Mouse (Mus musculus) lung, embryonic 14.5 days (tissue): ENCODE measurements around the gene Clip4. TPM values are rescaled to one million over a fixed set of nuclear protein-coding genes. Genes with fewer than 3 reads are reported as not detected.

Experiments used
- ATAC-seq: fragments of 200-750 bp; cut with Nextera tagmentation; 2 replicates; pipeline ENCODE4 v1.8.0; 2017; ENCODE audit warnings: mild to moderate bottlenecking, moderate TSS enrichment, moderate library complexity; ENCODE audit not compliant: insufficient read depth
- DNase-seq: peaks from one replicate; pipeline ENCODE4 v3.0.0-alpha.2; 2015
- H3K27ac ChIP-seq: fragments of 300-500 bp; sonication (generic); 2 replicates; pipeline ENCODE4 v1.5.1; 2014; ENCODE audit warnings: low read depth, mild to moderate bottlenecking, moderate library complexity
- H3K27me3 ChIP-seq: fragments of 300-500 bp; sonication (generic); 2 replicates; pipeline ENCODE4 v1.6.1; 2014; ENCODE audit warnings: low read length, control low read depth; ENCODE audit not compliant: insufficient read depth
- H3K36me3 ChIP-seq: fragments of 300-500 bp; sonication (generic); 2 replicates; pipeline ENCODE4 v1.6.1; 2014; ENCODE audit warnings: control low read depth; ENCODE audit not compliant: insufficient read depth
- H3K4me1 ChIP-seq: fragments of 300-500 bp; sonication (generic); 2 replicates; pipeline ENCODE4 v1.6.1; 2014; ENCODE audit warnings: antibody characterized with exemption, control low read depth; ENCODE audit not compliant: insufficient read depth
- H3K4me2 ChIP-seq: fragments of 300-500 bp; sonication (generic); 2 replicates; pipeline ENCODE4 v1.6.1; 2014; ENCODE audit warnings: mild to moderate bottlenecking
- H3K4me3 ChIP-seq: fragments of 300-500 bp; sonication (generic); 2 replicates; pipeline ENCODE4 v1.5.1; 2014; ENCODE audit warnings: low read depth, low read length
- H3K9ac ChIP-seq: fragments of 300-500 bp; sonication (generic); 2 replicates; pipeline ENCODE4 v1.6.1; 2014
- H3K9me3 ChIP-seq: fragments of 300-500 bp; sonication (generic); 2 replicates; pipeline ENCODE4 v1.6.1; 2016; ENCODE audit warnings: low read depth, low read length, control low read depth
- CTCF ChIP-seq: IDR thresholded peaks from 2 replicates; pipeline ENCODE4 v1.5.1; 2016; ENCODE audit warnings: antibody characterized with exemption, low read depth
- WGBS: fragments of 180-500 bp; shearing (Covaris S2); extraction: QIAGEN DNeasy Blood & Tissue Kit; methylation state at CpG from one replicate; pipeline ENCODE4 v1.1.7; 2014; 5-methylcytosine and 5-hydroxymethylcytosine counted together
- polyA plus RNA-seq: library from polyadenylated mRNA; unstranded; fragments of >200 nt; fragmentation: Nextera tagmentation; extraction: Ambion mirVana; gene quantifications from 2 replicates; pipeline ENCODE4 v1.2.1, GENCODE M21; 2014

Gene Clip4
- polyA plus RNA-seq, 1 experiment from 2014 or later: 4.3 TPM

GRCm38 (mm10) chr17:71775279-71775678, 7.0 kb downstream of the Clip4 start:
- Histone ChIP-seq H3K4me1 (no peaks in the 10 kb centered on the region), H3K4me3 (no peak overlapping the region), H3K9me3 (peaks cover 9% of the 10 kb centered on the region; the same call in 1 of the 2 replicates), H3K36me3 (no peaks in the 10 kb centered on the region), H3K4me2 (no peak overlapping the region), H3K9ac (no peak overlapping the region), H3K27me3 (no peaks in the 10 kb centered on the region), H3K27ac (no peak overlapping the region)
- no peak for ATAC-seq
- no peak for TF ChIP-seq CTCF
- 70% methylated on average over 4 of the region's 4 CpGs for WGBS
- DNase-seq: no peak

DNA sequence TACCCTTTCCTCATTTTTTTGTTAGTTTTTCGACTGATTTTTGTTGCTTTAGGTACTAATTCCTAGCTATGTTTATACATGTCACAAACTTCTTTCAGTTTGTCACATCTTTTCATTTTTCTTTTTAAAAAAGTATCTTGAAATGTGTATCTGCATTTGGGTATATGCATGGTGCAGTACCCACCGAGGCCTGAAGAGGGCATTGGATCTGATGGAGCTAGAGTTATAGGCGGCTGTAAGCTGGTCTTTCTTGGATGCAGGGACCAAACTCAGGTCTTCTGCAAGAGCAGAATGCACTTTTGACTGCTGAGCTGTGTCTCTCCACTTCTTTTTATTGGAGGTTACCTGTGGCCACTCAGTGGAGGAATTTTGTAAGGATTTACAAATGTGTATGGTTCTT, 10.4 kb downstream of the Clip4 start:
- Histone ChIP-seq H3K27ac (no peak overlapping the region), H3K4me2 (no peak overlapping the region), H3K4me1 (no peaks in the 10 kb centered on the region), H3K9ac (no peak overlapping the region), H3K27me3 (peaks cover 6% of the 10 kb centered on the region), H3K9me3 (peaks cover 9% of the 10 kb centered on the region; the same call in 1 of the 2 replicates), H3K4me3 (no peak overlapping the region), H3K36me3 (no peaks in the 10 kb centered on the region)
- DNase-seq (no peak), ATAC-seq (no peak)
- TF ChIP-seq CTCF: peak; percentile 49
- WGBS: 69% methylated on average over 3 of the region's 3 CpGs

DNA sequence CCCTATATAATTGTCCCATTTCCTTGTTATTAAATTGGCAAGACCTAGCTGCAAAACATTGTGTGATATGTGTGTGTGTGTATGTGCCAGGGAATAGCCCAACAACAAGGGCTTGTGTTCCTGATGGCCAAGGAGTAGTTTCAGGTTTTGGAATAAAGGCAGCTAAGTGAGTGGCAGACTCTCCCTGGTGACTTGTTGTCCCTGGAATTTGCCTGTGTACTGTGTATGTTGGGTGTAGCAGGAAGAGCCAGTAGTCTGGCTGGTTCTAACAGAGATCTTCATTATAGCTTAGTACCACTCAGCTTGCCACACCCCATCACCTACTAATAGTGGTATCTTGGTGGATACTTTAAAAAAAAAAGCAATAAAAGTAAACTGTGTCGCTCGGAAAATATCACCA, 12.2 kb downstream of the Clip4 start:
- H3K9ac ChIP-seq: no peak overlapping the region
- no peaks in the 10 kb centered on the region for H3K36me3 ChIP-seq
- no peak for ATAC-seq
- no peak overlapping the region for H3K4me2 ChIP-seq
- TF ChIP-seq CTCF: no peak
- no peaks in the 10 kb centered on the region for H3K4me1 ChIP-seq
- DNase-seq: no peak
- H3K9me3 ChIP-seq: peaks cover 9% of the 10 kb centered on the region; the same call in 1 of the 2 replicates
- no peak overlapping the region for H3K27ac ChIP-seq
- WGBS: 76% methylated on average over 2 of the region's 2 CpGs
- no peak overlapping the region for H3K4me3 ChIP-seq
- H3K27me3 ChIP-seq: peaks cover 6% of the 10 kb centered on the region

DNA sequence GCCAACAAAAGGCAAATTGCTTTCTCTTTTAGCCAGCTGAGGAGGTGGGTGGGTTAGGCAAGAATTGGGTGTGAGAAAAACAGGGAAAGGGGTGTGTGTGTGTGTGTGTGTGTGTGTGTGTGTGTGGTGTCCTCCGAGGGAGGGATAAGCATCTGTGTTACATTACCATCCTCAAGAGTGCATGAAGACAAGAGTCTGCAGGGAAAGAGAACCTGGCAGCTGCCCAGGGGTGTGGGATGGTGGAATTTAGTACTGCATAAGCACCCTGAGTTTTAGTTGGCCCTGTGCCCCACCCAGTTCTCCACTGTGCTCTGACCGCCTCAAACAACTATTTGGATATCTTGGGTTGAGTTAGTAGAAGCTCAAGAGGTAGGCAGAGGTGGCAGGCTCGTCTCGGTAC, 12.7 kb downstream of the Clip4 start:
- DNase-seq: no peak
- no peak for TF ChIP-seq CTCF
- no peaks in the 10 kb centered on the region for H3K36me3 ChIP-seq
- no peak overlapping the region for H3K4me2 ChIP-seq
- H3K4me1 ChIP-seq: no peaks in the 10 kb centered on the region
- H3K27me3 ChIP-seq: peaks cover 6% of the 10 kb centered on the region
- no peak for ATAC-seq
- H3K4me3 ChIP-seq: no peak overlapping the region
- 69% methylated on average over 4 of the region's 4 CpGs for WGBS
- H3K27ac ChIP-seq: no peak overlapping the region
- H3K9me3 ChIP-seq: peaks cover 9% of the 10 kb centered on the region; the same call in 1 of the 2 replicates
- H3K9ac ChIP-seq: no peak overlapping the region

DNA sequence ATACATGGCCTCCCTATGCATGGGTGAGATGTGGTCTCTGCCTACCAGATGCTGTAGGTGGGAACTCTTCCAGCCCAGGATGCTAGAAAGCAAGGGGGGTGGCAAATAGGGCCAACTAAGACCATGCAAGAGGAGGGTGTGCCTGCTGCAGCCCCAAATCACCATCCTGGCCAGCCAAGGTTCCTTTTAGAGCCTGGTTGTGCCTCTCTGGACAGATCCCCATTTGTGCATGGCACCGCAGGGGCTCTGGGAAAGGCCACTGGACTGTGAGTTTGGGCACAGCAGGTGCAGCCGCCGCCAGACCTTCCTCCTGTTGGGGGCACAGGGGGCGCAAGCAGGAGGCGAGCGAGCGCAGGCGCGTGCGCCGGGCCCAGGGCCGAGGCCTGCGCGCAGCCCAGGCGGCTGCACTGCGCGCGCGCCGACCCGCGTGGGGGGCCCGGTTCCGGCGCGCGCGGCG, 14.0 kb downstream of the Clip4 start:
- Histone ChIP-seq H3K9ac (peak overlapping the region; percentile 66), H3K9me3 (peaks cover 9% of the 10 kb centered on the region; the same call in 1 of the 2 replicates), H3K27me3 (peaks cover 6% of the 10 kb centered on the region), H3K4me2 (peak overlapping the region; percentile 85), H3K4me3 (peak overlapping the region; percentile 57), H3K27ac (no peak overlapping the region), H3K36me3 (no peaks in the 10 kb centered on the region), H3K4me1 (no peaks in the 10 kb centered on the region)
- 0 out of 2 replicates have a peak, but pooled peaks have one; percentile 12 for TF ChIP-seq CTCF
- ATAC-seq (peak; percentile 85), DNase-seq (no peak)
- WGBS: 2% methylated on average over 29 of the region's 29 CpGs

DNA sequence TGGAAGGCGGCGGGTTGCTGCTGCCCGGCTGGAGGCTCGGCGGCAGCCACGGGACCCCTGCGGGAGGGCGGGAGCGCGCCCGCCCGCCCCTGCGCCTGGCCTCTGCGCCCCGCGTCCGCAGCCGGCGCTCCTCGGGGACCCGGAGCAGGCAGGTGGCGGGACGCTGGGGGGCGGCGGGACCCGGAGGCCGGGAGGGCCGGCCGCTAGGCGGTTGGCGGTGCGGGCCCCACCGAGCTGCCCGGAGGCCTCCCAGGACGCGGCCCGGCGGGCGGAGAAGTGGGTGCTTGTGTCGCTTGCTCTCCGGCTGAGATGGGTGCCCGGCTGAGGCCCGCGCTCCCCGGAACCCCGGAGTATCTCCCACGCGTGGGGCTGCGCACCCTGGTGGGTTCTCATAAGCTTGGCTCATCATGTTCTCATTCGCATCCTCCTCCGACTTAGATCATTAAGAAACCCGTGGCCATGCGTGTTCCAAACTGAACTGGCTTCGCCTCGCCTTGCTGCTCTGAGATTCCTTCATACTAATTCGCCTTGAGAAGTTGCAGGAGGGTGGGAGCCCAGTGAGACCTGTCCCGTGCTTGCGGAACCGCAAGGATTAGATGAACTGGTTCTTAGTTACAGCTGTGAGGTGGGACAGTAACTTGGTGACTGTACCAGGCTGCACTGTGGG, 14.6 kb downstream of the Clip4 start:
- WGBS: under 1% methylated on average over 56 of the region's 59 CpGs
- H3K4me2 ChIP-seq: peak overlapping the region; percentile 85
- no peak overlapping the region for H3K27ac ChIP-seq
- peak overlapping the region; percentile 66 for H3K9ac ChIP-seq
- peaks cover 6% of the 10 kb centered on the region for H3K27me3 ChIP-seq
- TF ChIP-seq CTCF: no peak
- DNase-seq: peak; percentile 46
- ATAC-seq: peak; percentile 68
- H3K4me3 ChIP-seq: peak overlapping the region; percentile 57
- no peaks in the 10 kb centered on the region for H3K36me3 ChIP-seq
- H3K4me1 ChIP-seq: no peaks in the 10 kb centered on the region
- peaks cover 9% of the 10 kb centered on the region; the same call in 1 of the 2 replicates for H3K9me3 ChIP-seq

GRCm38 (mm10) chr17:71783366-71783735, 15.1 kb downstream of the Clip4 start:
- peak overlapping the region; percentile 57 for H3K4me3 ChIP-seq
- peak; percentile 45 for DNase-seq
- peaks cover 6% of the 10 kb centered on the region for H3K27me3 ChIP-seq
- peaks cover 7% of the 10 kb centered on the region; the same call in 1 of the 2 replicates for H3K9me3 ChIP-seq
- WGBS: 5% methylated on average over 10 of the region's 10 CpGs
- H3K4me1 ChIP-seq: no peaks in the 10 kb centered on the region
- peak overlapping the region; percentile 66; the same call in 1 of the 2 replicates for H3K9ac ChIP-seq
- H3K27ac ChIP-seq: no peak overlapping the region
- ATAC-seq: peak; percentile 33
- no peak for TF ChIP-seq CTCF
- peak overlapping the region; percentile 85 for H3K4me2 ChIP-seq
- H3K36me3 ChIP-seq: no peaks in the 10 kb centered on the region
